Mouse (Mus musculus): ENCODE results near the gene Wbp2nl.

DNA sequence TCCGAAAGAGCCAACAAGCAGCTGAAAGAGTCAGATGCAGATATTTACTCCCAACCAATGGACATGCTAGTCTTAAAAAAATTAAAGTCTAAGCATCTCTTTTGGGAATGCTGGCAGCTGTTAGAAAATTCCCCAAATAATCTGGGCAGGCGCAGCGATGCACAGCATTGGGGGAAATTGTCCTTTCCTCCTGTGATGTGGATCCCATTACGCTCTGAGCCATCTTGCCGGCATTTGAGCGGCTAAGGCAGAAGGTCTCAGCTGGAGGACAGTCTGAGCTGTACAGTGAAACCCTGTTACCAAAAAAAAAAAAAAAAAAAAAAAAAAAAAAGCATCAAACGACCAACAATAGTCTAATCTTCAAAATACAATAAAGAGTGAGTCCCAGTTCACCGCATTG lies 23.4 kb downstream of the Wbp2nl start:
- no peak for TF ChIP-seq CTCF (IDR thresholded peaks at IDR 0.05; ENCODE audit: low read depth, low read length)
- no peak for TF ChIP-seq GATA1 (IDR thresholded peaks at IDR 0.05; ENCODE audit: borderline replicate concordance, low read length)

Data from G1E (cell line).